Mouse (Mus musculus) cerebellum, adult 2 months (tissue): ENCODE measurements at regions not wholly inside any gene's neighbourhood (a gene's known extent, or its start where the extent isn't known, plus 50 kb on each side); places are given as distances from the start of the nearest gene placed in this dataset.

Experiments
- DNase-seq, 2 experiments: peaks; one replicate each; pipeline ENCODE4 v3.0.0; 2021
- H3K27ac ChIP-seq: fragments of 200-500 bp; 2 replicates; pipeline ENCODE4 v1.5.1; 2012; ENCODE audit warnings: low read length, control low read depth, inconsistent platforms; ENCODE audit not compliant: insufficient read depth
- H3K27me3 ChIP-seq: fragments of 200-500 bp; 2 replicates; pipeline ENCODE4 v1.6.1; 2012; ENCODE audit warnings: inconsistent platforms, mild to moderate bottlenecking, low read length, moderate library complexity; ENCODE audit not compliant: control insufficient read depth, insufficient read depth
- H3K4me1 ChIP-seq: fragments of 200-500 bp; 2 replicates; pipeline ENCODE4 v1.6.1; 2011; ENCODE audit warnings: low read length; ENCODE audit not compliant: control insufficient read depth, insufficient read depth
- H3K4me3 ChIP-seq: fragments of 200-500 bp; replicated peaks from 2 replicates; pipeline ENCODE3; 2011; ENCODE audit warnings: mild to moderate bottlenecking, low read depth, low read length, control low read depth; ENCODE audit not compliant: insufficient read depth
- CTCF ChIP-seq: fragments of 200-500 bp; IDR thresholded peaks from 2 replicates; pipeline ENCODE4 v1.5.1; 2011; ENCODE audit warnings: low read depth, mild to moderate bottlenecking, control low read depth, low read length, moderate library complexity, borderline replicate concordance; ENCODE audit not compliant: insufficient read depth
- POLR2A ChIP-seq: fragments of 200-500 bp; IDR thresholded peaks from 2 replicates; pipeline ENCODE4 v1.6.1; 2011; ENCODE audit warnings: low read length, control low read depth, borderline replicate concordance; ENCODE audit not compliant: insufficient read depth
- WGBS: fragments of 180-500 bp; shearing (Covaris S2); methylation state at CpG from one replicate; pipeline ENCODE4 v1.1.7; 2018; 5-methylcytosine and 5-hydroxymethylcytosine counted together

DNA sequence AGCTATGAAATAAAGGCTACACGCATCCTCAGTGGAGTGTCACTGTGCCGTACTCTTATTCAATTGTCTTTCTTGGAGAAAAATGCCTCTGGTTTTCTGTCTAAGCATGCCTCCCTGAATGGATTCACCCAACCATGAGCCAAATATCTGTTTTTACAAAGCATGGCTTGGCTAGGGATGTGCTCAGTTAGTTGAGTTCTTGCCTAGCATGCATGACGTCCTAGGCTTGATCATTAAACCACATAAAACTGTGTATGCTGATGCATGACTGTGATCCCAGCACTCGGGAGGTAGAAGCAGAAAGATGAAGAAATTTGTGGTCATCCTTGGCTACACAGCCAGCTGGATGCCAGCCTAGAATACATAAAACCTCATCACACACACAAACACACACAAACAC is 417.3 kb upstream of the Mgmt start:
- 76% methylated on average over 4 of the region's 4 CpGs for WGBS
- H3K4me1 ChIP-seq = no peaks in the 10 kb centered on the region
- no peak for DNase-seq

DNA sequence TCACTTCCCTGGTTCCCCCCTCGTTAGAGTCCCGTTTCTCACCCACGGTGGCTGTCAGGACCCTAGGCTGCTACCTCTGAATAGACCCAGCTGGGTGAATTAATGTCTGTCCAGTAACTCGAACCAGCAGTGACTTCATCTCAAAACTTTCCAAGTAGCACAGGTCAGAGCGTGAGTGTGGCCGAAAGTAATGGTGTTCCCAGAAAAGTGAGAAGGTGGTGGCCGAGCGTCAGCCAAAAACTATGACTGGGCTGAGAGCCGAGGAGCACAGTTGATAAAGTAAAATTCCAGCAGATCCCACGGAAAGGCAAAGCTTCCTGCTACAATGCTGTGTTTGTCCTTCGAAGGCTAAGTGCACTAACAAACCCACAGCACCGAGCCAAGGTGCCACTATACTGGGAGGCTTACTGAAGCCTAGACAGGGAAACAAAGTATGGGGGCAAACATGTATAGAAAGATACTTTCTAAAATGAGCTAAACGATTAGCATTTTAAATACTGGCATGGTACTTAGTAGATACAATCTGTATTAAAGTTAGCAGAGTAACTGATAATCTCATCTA is 413.7 kb upstream of the Mgmt start:
- Histone ChIP-seq H3K27me3 (no peaks in the 10 kb centered on the region), H3K4me3 (no peak overlapping the region), H3K4me1 (no peaks in the 10 kb centered on the region), H3K27ac (no peak overlapping the region)
- no peak for TF ChIP-seq POLR2A
- no peak for TF ChIP-seq CTCF
- DNase-seq = no peak
- WGBS = 78% methylated on average over 13 of the region's 13 CpGs

More for the DNA sequence above, 417.3 kb upstream of the Mgmt start:
- H3K27me3 ChIP-seq = no peaks in the 10 kb centered on the region
- no peak overlapping the region for H3K4me3 ChIP-seq
- no peak overlapping the region for H3K27ac ChIP-seq
- TF ChIP-seq POLR2A = no peak
- TF ChIP-seq CTCF = no peak

DNA sequence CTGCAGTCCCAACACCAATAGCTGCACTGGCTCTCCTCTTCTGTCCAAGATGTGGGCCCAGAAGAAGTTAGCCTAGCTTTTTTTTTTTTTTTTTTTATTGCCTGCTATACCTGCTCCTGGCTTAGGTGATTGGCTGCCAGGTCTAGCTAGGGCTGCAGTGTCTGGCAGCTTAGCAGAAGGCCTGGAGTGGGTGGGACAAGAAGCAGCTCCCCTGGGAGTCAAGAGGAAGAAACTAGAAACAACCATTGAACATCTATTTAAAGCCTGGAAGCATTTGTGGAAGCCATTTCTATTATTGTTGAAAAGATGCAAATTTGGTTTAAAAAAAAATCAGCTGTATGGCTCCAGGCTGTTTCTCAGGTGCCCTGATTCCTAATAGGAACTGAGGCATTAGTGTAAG is 411.2 kb upstream of the Mgmt start:
- no peak overlapping the region for H3K27ac ChIP-seq
- no peak for DNase-seq
- H3K4me1 ChIP-seq = no peaks in the 10 kb centered on the region
- H3K4me3 ChIP-seq = no peak overlapping the region
- no peak for TF ChIP-seq POLR2A
- TF ChIP-seq CTCF = no peak
- no peaks in the 10 kb centered on the region; the same call in 1 of the 2 replicates for H3K27me3 ChIP-seq

DNA sequence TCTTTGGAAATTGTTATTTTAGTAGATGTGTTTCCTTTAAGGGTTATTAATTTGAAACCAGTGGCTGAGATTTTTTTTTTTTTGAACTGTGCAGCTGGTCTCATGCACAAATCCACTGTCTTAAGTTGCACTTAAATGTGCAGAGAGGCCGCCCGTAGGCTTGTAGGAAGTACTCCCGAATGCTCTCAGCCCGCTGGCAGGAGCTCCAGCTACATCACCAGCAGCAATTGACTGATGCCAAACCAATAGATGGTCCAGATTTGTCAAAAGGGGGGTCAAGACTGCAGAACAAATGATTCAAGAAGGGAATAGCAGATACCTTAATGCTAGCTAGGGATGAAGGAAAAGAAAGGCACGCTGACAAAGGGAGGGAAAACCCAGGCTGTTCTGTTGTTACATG is 406.9 kb upstream of the Mgmt start:
- Histone ChIP-seq H3K27me3 (no peaks in the 10 kb centered on the region; the same call in 1 of the 2 replicates), H3K4me1 (no peaks in the 10 kb centered on the region), H3K27ac (no peak overlapping the region), H3K4me3 (no peak overlapping the region)
- 36% methylated on average over 5 of the region's 5 CpGs for WGBS
- no peak for TF ChIP-seq CTCF
- TF ChIP-seq POLR2A = no peak
- DNase-seq = no peak

DNA sequence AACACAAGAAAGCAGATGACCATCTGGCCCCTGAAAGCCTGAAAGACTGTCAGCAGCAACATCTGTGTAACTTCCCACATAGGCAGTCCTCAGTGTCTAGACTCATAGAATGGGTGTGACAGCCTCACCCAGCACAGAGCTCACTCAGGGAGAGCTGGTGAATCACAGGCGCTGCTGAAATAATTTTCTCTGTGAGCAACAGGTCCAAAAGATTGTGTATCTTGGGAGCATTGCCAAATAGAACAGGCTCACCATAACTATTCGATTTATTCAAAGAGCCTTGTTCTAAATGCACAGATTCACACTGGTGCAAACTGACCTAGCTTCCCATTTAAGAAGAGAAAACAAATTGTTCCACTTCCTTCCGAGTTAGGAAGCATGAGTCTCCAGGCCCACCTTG is 399.6 kb upstream of the Mgmt start:
- Histone ChIP-seq H3K4me1 (no peaks in the 10 kb centered on the region), H3K4me3 (no peak overlapping the region), H3K27ac (no peak overlapping the region), H3K27me3 (peaks cover 6% of the 10 kb centered on the region; the same call in 1 of the 2 replicates)
- TF ChIP-seq CTCF = no peak
- no peak for TF ChIP-seq POLR2A
- DNase-seq = no peak
- WGBS = 28% methylated on average over 3 of the region's 3 CpGs

DNA sequence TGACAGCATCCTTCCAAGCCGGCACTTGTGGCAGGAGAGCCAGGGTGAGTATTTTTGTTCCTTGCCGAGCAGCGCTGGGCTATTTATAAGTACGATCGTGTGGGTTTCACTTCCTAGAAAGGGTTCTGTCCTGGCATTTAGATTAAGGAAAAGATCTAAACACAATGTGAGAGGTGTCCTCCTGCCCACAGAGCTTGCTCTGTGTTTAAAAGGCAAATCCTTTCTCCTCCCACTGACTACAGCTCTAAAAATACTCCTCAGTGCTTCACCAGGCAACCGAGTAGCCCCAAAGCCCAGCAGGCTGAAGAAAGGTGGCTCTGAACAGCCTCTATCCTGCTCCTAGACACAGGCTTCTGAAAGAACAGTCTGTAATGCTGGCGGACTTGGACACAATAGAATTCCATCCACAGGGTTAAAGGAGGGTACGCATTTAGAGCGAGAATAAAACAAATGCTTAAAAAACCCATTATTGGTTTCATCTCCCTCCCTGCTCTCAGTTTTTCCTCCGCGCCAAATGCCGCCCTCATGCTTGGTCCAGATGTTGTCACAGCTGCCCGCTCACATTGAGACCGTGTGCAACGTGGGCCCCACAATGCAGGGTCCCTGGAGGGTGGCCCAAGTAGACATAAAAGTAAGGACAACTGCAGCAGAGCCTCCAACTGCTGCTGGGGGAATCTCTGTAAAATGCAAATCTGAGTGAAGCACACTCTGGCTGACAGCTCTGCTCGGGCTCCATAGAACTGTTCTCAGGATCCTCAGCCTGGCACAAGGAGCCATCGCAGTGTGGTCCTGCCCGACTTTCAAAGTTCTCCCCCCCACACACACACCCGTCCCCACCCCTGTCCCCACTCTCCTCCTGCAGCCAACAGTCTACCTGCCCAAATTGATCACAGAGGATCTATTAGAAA is 397.8 kb upstream of the Mgmt start:
- Histone ChIP-seq H3K27me3 (peaks cover 6% of the 10 kb centered on the region; the same call in 1 of the 2 replicates), H3K4me3 (no peak overlapping the region), H3K27ac (no peak overlapping the region), H3K4me1 (no peaks in the 10 kb centered on the region)
- no peak for DNase-seq
- WGBS = 18% methylated on average over 19 of the region's 19 CpGs
- TF ChIP-seq POLR2A = no peak
- TF ChIP-seq CTCF = no peak

DNA sequence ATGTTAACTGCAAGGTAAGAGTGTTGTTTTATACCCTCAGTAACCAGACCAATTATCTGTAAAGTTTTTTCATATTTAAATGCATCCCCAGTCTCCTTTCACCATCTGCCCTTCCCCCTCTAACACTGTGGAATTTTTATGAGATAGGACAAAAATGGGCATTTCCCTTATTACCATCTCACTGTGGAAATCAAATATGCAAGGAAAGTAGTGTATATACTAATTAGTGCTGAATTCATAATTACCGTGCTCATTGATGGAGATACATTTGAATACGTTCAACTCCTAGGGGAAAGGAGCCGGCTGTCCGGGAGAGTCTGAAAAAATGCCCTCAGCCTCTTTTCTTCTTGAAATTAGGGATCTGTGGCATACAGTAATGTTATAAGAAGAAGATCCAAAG is 394.4 kb upstream of the Mgmt start:
- DNase-seq = no peak
- Histone ChIP-seq H3K27me3 (peaks cover 6% of the 10 kb centered on the region; the same call in 1 of the 2 replicates), H3K4me1 (no peaks in the 10 kb centered on the region), H3K4me3 (no peak overlapping the region), H3K27ac (no peak overlapping the region)
- WGBS = 68% methylated on average over 4 of the region's 4 CpGs
- TF ChIP-seq POLR2A (no peak), CTCF (no peak)

DNA sequence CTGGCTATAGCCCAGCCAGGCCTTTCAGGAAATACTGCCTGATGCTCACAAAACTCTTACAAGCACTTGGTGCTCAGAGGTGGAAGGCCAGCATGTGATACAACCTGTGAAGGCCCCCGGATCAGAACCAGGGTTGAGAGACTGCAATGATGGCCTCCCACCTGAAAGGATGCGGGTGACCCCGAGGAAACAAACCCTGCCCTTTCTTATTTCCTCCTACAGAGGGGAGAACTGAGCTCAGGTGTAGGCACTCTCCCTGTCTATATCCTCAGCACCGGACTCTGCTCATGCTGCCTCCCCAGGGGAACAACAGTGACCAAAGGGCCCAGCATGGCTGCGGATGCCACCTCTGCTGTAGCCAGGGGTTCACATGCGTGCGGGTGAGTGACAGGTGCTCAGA is 393.3 kb upstream of the Mgmt start:
- 90% methylated on average over 7 of the region's 7 CpGs for WGBS
- no peak for TF ChIP-seq CTCF
- TF ChIP-seq POLR2A = no peak
- no peaks in the 10 kb centered on the region for H3K4me1 ChIP-seq
- no peak for DNase-seq
- peaks cover 3% of the 10 kb centered on the region; the same call in 1 of the 2 replicates for H3K27me3 ChIP-seq
- H3K4me3 ChIP-seq = no peak overlapping the region
- no peak overlapping the region for H3K27ac ChIP-seq
